Mouse (Mus musculus) heart, adult 9 months (tissue): ENCODE measurements at regions not wholly inside any gene's neighbourhood (a gene's known extent, or its start where the extent isn't known, plus 50 kb on each side); places are given as distances from the start of the nearest gene placed in this dataset.

Experiments
- DNase-seq, 2 experiments: peaks; one replicate each; pipeline ENCODE4 v3.0.0; 2022; ENCODE audit warnings: low spot score in 2 of 2

DNA sequence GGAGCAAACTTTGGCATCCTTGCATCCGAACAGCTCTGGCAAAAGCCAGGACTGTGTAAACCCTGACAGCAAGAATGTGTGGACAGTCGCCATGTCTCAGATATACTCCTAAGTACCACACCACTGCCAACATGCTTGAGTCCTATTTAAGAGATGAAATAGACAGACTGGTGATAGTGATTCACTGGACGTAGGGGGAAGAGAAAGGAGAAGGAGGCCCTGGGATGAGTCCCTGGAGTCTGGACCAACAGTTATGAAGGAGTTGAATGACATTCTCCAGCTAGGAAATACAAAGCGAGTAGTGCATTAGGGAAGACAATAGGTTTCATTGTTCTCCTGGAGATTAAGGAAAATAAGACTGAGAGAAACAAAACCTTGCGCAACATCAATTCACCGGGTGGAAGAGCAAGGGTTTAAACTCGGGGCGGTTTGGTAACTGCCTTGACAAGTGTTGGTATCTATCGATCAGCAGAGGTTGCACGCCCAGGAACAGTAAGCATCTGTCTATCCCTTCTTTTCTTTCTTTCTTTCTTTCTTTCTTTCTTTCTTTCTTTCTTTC lies 54.3 kb upstream of the Nrbf2 start:
- no peak for DNase-seq

DNA sequence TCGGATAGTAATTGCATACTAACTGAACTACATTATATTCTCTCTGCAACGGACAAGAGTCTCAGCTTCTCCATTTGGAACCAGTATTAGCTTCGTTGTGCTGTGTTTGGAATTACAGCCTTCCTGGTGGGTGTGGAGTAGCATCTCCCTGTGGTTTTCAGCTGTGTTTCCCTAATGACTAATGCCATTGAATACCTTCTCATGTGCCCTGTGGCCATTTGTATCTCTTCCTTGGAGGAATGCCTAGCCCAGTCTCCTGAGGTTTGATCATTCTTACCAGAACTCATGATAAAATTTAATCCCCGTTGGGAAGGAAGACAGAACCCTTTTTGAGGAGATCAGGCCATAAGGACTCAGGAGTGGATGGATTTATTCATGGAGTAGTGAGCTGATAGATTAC lies 59.6 kb upstream of the Nrbf2 start:
- DNase-seq: no peak

DNA sequence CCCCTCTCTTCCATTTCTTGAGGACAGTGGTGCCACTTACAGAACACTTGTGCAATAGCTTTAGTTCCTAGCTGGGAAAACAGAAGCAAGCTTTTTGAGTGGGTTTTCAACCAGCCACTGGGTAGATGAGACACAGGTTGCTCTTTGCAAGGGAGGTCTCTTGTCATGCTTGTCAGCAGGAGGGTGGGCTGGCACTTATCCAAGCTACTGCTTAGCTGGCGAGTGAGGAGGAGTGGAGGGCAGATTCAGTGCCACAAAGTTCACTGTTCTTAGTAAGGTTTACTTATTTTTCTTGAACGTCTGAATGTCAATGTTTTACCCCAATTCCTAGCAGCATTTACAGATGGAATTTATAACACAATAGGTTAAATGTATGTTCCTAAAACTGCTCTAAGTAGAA lies 65.9 kb upstream of the Nrbf2 start:
- DNase-seq: no peak

DNA sequence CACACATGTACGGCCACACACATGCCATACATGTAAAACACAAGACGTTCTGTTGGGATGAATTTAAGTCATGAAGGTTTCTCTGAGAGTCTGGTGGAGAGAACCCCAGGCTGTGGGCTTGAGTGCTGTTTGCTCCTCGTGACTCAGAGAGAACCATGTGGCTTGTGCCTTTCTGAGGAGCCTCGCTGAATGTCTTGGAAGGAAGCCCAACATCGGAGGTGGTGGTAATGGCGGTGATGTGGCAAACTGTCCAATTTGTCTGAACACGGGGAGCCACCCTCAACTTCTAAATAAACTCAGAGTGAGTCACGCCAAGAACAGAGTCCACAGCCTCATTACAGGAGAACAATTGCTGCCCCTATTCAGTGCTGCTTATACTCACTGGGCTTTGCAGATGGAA lies 75.7 kb upstream of the Nrbf2 start:
- DNase-seq: no peak

DNA sequence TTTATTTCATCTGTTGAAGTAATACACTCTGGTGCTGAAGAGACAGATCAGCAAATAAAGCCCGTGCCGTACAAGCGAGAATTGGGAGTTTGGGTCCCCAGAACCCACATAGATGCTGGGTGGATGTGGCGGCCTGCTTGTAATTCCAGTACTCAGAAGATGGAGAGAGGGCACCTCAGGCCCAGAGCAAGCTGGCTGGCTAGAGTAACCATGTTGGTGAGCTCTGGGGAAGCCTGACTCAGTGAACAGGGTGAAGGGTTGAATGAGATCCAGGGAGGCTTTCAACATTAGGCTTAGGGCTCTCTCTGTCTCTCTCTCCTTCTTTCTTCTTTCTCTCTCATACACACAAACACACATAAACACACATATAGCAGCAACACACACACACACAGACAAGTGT lies 76.2 kb upstream of the Nrbf2 start:
- DNase-seq: no peak

DNA sequence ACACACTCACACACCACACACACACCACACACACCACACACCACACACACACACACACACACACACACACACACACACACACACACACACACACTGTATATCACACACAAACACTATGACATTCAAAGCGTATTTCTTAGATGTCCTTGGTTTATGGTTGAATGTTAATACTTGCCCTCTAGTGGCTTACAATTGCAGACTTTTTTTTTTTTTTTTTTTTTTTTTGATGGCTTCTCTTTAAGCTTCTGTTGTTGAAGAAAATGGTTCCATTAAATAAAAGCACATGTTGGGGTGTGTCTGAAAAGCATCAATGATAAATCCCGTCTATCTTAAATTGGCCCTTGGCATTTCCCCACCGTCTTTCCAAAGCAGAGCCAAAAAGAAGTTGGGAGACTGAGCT lies 79.5 kb upstream of the Nrbf2 start:
- no peak for DNase-seq

DNA sequence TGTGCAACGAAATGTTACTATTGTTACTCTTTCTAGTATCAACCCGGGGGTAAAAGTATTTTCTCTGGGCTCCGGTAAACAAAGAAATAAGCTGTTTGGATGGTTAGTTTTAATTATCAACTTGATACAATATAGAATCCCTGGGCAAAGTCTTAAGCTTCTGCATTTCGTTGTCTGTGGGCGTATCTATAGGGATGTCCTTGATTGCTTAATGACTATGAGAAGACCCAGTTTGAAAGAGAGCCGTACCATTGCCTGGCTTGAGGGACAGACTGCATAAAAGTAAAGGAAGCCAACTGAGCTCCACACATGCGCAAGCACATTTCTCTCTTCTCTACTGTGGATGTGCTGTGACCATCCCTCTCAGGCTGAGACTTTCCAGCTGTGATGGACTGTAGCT lies 80.1 kb upstream of the Nrbf2 start:
- no peak for DNase-seq

DNA sequence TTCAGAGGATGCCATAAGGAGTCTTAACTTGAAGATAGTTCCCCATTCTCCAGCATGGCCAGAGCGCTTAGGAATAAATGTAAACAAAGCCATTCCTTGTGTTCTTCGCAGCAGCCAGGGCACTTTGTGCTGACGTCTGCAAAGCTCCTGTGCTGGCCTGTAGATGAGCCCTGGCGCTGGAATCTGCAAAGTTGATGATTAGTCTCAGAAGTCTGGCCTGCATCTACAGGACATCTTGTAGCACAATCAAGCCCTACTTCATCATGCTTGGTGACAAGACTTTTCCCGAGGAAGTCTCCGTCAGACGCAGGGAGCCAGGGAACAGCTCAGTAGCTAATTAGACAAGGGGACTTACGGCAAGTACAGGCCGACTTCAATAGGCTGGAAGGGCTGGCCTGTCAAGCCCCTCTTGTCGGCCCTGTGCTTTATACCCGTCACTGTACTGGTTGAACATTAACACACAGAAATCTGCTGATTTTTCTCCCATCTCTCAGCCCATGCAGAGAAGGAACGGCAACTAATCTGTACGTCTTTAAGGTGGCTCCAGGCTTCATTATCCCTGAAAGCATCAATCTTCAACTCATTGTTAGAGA lies 87.6 kb upstream of the Nrbf2 start:
- DNase-seq: no peak

DNA sequence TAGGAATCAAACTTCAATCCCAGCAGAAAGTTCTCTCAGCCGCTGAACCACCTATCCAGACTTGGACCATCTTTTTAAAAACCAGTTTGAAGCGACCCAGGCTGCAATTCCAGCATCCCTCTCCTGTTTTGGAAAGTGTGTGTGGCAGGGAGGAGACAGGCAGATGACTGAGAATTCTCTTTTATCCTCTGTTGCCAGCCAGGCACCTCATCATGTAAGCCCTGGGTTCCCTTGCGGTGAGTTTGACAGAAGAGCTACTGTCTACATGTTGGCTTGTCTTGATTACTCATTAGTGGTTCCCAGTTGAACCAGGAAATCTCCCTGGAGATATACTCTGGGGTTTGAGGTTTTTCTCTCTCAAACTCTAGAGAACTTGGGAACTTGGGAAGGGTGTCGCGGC lies 91.5 kb upstream of the Nrbf2 start:
- DNase-seq: no peak

DNA sequence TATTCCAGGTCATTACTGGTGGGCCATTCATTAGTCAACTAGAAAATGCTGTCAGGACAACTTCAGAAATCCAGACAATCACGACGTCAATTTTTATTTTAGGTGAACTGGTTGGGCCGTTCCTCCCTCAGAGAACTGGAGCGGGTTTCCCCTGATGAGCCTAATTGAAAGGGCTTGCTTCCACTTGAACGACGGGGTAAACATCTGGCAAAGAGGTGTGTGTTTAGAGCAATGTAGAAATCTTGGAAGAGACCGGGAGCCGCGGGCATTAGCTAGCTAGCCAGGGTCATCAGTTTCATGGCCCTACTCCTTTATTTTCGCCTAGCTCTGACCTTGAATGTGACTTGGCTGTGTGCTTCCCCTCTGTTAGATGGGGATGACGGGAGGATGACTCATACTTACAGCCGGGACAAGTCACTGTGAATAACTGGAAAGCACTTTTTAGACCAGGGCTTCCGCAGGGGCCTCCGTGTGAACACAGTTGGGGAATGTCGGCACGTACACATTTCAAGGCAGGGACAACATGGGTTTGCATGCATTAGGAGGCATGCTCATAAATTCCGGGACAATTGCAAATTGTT lies 92.6 kb upstream of the Nrbf2 start:
- peak; percentile 13 to 17 for DNase-seq

DNA sequence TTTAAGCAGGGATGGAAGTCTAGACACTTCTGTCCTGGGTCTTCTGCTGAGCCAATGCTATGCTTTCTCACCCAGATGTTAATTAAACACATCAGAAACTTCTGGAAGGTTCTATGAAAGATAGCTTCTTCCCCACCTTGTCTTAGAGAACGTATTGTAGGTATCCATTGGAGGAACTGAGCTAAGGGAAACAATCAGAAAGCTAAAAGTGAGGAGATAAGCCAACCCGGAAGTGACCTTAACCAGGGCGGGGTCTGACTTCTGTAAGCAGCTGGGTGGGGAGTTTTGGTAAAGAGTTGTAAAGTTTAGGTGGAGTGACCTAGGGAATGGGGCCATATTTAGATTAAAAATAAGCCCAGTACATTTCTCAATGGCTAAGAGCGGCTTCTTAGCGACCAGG lies 95.1 kb upstream of the Nrbf2 start:
- no peak for DNase-seq

DNA sequence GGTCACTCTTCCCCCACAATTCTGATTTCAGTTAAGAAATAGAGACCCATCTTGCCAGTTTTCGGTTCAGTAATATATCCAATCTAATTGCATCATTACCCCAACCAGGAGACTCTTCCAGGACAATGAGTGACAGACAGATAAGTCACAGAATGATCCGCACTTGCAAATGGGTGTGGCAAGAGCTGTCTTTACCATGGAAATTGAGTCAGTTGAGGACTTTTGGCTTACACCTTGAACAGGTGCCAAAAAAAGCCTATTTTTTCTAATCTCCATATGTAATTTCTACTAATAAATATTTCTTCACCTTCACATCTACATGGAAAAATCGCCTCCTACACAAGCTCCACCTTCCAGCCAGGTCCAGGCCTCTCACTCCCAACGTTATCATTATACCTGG lies 98.2 kb upstream of the Nrbf2 start:
- DNase-seq: no peak

DNA sequence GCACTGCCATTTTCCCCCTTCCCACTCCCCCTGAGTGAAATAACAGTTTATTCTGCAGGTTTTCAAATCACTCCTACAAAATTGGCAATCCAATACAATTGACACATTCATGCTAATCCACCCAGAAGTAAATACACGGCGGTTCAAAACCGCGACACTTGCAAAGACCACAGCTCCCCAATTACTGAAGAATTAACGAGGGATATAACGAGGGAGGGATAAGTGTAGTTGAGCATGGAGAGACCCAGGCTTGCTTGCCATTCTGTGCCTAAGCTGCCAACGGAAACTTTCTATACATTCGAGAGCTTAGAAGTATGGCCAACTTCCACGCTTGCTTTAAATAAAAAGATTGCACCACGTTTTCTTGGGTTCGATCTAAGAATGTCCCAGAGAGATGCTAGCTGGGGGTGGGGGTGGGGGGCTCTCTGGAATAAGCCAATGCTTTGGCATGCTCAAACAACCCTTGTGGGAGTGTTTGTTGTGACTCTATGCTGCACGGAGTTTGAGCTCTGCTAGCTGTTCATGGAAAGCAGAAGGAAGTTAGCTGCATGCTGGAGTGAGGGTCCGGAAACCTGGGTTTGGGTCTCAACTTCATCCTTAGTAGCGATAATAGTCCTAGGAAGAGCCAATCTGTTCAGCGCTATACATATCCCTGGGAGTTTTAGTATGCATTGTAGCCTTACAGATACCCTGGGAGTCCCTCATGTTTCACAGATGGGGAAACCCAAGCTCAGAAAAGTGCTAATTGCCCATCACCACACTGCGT lies 98.9 kb upstream of the Nrbf2 start:
- DNase-seq: no peak

DNA sequence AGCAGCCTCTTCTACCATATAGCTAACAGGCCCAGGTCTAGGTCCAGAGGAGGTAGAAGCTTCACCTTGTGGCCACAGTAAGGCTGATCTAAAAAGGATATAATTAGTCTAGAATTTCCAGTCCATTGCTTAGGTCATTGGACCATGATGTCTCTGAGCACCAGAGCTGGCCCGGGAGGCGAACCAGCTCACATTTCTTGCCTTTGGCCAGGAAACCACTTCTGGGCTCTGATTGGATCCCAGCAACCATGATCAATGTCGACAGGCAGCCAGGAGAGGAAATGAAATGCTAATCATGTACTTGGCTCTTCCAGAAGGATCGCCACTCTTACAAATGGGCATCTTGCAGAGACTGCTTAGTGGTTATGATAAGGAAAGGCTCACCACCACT lies 99.5 kb upstream of the Nrbf2 start:
- DNase-seq: no peak

DNA sequence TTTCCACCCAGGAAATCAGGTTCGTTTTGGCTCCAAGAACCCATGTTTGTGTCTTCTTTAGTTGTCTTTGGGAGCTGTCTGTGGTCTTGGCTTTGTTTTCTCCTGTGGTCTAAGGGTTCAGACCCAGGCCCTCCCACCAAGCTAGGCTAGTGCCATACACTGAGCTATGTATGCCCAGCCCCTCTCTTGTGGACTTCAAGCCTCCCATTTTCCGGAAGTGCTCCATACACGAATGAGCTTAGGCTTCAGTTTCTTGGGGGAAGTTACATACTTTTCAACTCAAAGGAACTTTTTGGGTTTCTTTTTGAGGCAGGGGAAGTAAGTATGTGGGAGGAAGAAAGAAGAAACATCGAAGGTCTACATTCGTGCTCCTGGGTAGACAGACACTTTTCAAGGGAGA lies 100.9 kb upstream of the Nrbf2 start:
- DNase-seq: no peak

DNA sequence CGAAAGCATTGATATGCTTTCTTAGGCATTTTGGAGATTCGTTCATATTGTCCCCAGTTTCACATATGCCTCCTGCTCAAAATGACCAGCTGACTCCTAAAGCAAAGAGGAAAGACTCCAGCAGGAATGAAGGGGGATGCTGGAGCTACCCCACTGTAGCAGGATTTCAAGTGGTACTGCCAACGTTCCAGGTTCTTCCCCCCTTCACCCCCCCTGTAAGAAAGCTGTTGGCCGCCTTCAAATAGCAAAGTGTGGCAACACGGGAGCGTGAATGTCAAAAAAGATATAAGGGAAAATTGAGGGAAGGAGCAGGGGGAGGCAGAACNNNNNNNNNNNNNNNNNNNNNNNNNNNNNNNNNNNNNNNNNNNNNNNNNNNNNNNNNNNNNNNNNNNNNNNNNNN lies 103.7 kb upstream of the Nrbf2 start:
- no peak for DNase-seq

DNA sequence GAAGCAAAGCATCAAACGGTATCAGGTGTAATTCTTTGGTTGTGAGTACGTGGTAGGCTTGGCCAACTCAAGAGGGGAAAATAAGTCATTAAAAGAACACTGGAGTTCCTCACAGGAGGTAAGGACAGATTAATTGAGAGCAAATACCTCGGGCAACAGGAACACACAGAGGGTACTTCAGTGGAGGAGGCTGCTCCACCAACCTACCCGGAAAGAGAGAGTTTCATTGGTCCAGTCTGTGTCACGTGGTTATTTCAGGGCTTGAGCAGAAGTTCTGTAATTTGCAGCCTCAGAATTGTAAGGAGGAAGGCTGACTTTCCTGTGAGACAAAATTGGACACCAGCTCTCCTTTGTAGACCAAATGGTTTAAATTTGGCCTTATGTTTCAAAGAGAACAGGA lies 115.3 kb upstream of the Nrbf2 start:
- DNase-seq: no peak

DNA sequence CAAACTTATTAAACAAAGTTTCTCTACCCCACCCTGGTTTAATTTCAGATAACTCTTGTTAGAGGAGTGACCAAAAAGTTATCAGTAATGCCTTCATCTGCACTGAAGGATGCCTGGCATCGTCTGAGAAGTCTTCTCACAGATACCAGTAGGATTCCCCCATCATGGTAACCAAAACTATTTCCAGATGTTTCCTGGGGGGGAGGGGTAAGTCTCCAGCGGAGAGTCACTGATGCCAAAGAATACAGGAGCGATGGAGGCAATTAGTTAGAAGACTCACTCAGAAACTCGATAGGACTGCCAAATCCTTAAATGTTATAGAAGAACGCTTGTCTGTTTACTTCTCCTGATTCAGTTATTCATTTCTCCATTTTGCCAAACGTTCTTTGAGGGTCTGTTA lies 116.3 kb upstream of the Nrbf2 start:
- no peak for DNase-seq

DNA sequence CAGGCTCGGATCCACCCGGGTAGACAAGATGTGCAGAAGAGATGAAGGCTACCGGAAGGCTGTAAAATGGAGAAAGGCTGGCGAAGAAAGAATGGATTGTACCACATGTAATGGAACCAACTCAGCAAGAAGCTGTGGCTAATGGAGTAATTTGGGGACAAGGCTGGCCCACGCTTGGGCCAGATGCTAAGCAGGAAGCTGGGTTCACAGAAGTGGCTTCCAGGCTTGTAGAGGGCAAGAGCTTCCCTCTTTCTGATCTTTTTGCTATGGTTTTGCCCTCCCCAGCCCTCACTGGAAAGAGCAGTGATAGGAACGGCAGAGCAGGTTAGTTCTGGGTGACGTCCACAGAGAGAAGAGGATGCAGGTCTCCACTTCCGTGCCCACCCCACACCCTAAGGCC lies 117.7 kb upstream of the Egr2 start:
- DNase-seq: no peak

DNA sequence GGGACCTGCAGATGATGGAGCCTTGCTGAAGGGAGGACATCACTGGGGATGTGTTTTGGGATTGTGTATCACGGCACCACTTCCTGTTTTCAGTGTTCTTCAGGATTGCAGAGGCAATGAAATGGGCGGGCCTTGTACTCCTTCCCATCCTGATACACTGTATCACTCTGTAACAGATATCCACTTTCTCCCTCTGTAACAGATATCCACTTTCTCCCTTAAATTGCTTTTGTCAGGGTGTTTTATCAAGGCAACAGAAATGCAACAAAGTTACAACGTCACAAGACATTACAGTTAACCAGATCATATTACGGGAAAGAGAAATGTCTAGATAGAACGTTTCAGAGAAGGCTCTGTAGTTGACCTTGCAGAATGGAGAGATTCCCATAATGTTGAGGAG lies 114.5 kb upstream of the Egr2 start:
- DNase-seq: no peak

DNA sequence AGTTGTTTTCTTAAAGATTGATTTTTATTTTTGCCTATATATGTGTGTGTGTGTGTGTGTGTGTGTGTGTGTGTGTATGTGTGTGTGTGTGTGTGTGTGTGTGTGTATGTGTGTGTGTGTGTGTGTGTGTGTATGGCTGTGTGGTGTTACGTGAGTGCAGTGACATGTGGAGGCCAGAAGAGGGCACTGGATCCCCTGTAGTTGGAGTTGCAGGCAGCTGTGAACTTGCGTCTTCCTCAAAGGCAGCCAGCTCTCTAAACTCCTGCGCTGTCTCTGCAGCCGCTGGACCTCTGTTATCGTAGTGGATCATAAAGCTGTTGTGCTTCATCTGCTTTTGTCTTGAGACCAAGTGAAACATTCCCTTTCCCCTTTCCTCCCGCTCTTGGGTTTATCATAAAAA lies 109.9 kb upstream of the Egr2 start:
- DNase-seq: no peak

DNA sequence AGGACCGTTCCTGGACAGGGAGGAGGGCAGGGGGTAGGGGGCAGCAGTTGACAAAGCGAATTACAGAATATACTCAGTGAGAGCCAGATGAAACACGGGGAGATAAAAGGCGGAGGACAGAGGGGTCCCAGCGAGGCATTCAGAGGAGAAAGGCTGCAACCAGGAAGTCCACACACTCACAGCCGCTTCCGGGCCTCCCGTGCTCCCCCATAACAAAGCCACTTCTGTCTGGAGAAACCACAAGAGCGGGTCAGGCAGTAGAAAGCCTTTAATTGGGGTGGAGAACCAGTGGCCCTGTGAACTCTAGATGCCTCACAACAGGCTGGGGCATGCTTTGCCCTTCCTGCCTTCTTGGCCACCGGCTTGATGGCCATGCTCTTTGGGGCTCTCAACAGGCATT lies 108.1 kb upstream of the Egr2 start:
- DNase-seq: no peak

DNA sequence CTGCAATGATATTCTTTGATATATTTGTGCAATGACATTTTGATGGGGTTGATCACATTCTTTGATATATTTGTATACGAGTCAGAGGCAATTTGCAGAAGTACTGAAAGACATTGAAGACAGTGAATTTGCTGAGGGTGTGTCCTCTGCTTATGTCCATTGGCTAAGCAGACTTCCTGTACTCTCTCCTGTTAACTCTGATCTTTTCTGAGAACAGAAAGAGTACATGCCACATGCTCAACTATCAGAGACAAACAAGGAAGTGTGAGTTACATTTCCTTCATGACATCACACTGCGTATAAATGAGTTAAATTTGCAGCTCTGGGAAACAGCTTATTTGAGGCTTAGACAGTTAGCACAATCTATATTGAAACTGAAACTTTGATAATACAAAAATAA lies 104.5 kb upstream of the Egr2 start:
- no peak for DNase-seq
